Mouse (Mus musculus) adrenal gland, adult 2 months (tissue): Measurements from ENCODE around the gene 2210016L21Rik. TPM values are rescaled to one million over a fixed set of nuclear protein-coding genes. Genes with fewer than 3 reads are reported as not detected.
A peak's percentile ranks its signal among the peaks of the same experiment; 100 is the strongest.
"Not testable (repeated sequence)": the region's sequence is repeated elsewhere in the genome, so short reads cannot be mapped to it uniquely, and the experiment has no call there.

Experiments used
- DNase-seq: peaks from one replicate; pipeline ENCODE4 v3.0.0; 2021
- long read RNA-seq: library from polyadenylated mRNA; stranded (forward); transcript quantifications from one replicate; pipeline ENCODE4 v2.0.0, GENCODE M21; 2021
- polyA plus RNA-seq: library from polyadenylated mRNA; depleted of rRNA; stranded (reverse); fragments of >200 nt; gene quantifications from 2 replicates; pipeline ENCODE4 v1.2.3, GENCODE M21; 2012; rRNA removed
- total RNA-seq, 2 experiments: library from RNA; stranded (reverse); gene quantifications; 2 replicates each; pipeline ENCODE4 v1.2.3; 2021

The 2210016L21Rik gene
- total RNA-seq = 10 to 100 TPM; 36.2 to 55.3 TPM
- 24.5 and 28.1 TPM in 2 replicates for polyA plus RNA-seq
- long read RNA-seq, transcript 2210016L21Rik-201 (6 exons, 2,607 nt) = major isoform, 49 of 52 reads
- long read RNA-seq, partial matches to known transcripts = 1 of 52 reads
- long read RNA-seq, other reads (novel, unspliced or antisense) = 2 of 52 reads

- DNase-seq = peak; percentile 89
These were observed at the start of gene 2210016L21Rik for GRCm38 (mm10) chr5:114942074-114942765. Gene 2210016L21Rik (plus strand): TSS chr5:114942158.

GRCm38 (mm10) chr5:114895542-114895941, 46.4 kb upstream of the 2210016L21Rik start:
- DNase-seq = no peak

DNA sequence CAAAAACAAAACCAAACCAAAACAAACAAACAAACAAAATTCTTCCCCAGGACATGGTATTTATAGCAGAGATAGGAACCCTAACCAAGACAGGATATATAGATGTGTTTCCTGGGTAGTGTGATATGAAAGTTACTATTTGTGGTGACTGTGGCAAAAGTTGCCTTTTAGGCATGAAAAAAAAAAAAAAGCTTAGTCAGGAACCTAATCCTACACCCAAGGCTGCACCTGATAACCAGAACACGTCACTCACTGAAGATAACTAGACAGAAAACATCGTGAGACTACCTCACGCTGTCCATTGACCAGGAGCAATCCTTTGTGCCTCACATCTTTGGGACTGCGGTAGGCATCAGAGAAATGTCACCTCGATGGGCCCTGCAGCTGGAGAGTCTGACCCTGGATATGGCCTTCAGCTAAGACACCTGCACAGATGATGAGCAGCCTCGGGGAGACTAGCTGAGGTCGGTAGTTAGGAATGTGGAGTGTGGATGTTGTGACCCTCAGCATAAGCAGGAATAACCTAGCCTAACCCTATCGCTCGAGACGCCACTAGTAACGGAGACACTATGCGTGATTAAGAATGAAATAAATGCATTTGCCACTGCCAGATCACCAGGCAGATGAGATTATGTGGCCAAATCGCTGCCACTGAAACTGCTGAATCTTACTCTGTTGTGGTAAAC, 45.1 kb upstream of the 2210016L21Rik start, which contains the start of gene Oasl2:
Oasl2 (plus strand) TSS at position 249 of the 686 bp plus-strand sequence.
- no peak for DNase-seq

DNA sequence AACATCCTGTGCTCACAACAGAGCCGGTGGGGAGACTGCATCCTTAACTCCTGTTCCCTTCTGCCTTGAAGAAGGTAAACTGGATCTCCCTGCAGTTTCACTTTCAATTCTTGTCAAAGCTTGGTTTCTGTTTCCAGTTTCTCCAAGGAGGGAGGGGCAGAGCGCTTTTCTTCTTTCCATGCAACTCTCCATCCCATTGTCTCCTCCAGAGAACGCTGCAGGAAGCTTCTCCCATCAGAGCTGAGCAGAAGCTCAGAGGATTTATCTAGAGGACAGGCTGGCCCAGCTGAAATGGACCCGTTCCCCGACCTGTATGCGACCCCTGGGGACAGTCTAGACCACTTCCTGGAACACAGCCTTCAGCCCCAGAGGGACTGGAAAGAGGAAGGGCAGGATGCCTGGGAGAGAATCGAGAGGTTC, 44.6 kb upstream of the 2210016L21Rik start:
- DNase-seq = peak; percentile 46

GRCm38 (mm10) chr5:114898857-114899256, 43.1 kb upstream of the 2210016L21Rik start:
- no peak for DNase-seq

DNA sequence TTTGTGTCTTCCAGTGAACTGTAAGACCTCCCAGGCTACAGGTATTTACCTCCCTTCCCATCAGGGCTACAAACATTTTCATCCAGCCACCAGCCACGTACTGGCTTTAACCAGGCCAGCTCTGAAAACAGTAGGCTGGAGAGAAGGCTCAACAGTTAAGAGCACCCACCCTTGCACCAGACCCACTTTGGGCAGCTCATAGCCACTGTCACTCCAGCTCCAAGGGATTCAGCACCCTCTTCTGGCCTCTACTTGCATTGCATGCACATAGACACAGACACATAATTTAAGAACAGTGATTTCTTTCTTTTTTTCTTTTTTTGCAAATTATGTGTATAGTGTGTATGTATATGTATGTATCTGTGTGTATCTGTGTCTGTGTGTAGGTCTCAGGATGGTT, 39.5 kb upstream of the 2210016L21Rik start:
- peak; percentile 26 for DNase-seq

GRCm38 (mm10) chr5:114908598-114909305, 33.2 kb upstream of the 2210016L21Rik start:
- no peak for DNase-seq

DNA sequence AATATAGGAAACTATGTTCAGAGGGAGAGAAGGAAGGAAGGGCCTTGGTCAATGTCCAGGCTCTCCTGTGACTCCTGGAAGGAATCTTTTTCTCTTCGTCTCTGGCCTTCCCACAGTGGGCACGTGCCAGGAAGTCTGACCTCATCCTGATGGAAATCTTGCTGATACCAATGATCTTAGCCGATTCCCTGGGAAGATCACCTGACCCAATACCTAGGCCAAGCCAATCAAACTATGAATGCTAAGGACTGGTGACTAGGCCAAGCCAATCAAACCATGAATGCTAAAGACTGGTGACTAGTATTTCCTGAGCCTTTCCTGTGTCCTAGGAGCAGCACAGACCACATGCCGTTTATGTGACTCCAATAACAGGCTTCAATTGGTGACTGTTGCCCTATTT, 28.3 kb upstream of the 2210016L21Rik start:
- DNase-seq = no peak

DNA sequence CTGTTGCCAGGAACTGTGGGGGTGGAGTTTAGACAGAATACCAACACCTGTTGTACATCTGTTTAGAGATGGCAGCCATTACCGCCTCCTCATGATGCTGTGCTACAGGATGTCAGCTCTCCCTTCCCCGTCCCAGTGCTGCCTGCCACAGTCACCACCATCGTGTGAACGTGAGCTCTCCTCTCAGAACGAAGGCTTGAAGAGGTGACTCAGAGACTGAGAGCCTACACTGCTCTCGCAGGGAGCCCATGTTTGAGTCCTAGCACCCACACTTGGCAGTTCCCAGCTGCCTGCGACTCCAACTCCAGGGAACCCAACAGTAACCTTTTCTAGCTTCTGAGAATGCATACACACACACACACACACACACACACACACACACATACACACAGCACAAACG, 27.1 kb upstream of the 2210016L21Rik start:
- no peak for DNase-seq

- DNase-seq = peak; percentile 21
These were observed 26.1 kb upstream of the 2210016L21Rik start for GRCm38 (mm10) chr5:114915854-114916253.

GRCm38 (mm10) chr5:114916777-114917176, 25.2 kb upstream of the 2210016L21Rik start:
- no peak for DNase-seq

GRCm38 (mm10) chr5:114917357-114917756, 24.6 kb upstream of the 2210016L21Rik start:
- DNase-seq = not testable (repeated sequence)

GRCm38 (mm10) chr5:114921551-114922365, 20.2 kb upstream of the 2210016L21Rik start:
- peak; percentile 5 for DNase-seq

- no peak for DNase-seq
These were observed 19.6 kb upstream of the 2210016L21Rik start for GRCm38 (mm10) chr5:114922366-114922731.

- DNase-seq = peak; percentile 65
These were observed 18.9 kb upstream of the 2210016L21Rik start, which contains the start of gene Oasl1 for GRCm38 (mm10) chr5:114922998-114923473. Gene Oasl1 (plus strand): TSS chr5:114923240.

DNA sequence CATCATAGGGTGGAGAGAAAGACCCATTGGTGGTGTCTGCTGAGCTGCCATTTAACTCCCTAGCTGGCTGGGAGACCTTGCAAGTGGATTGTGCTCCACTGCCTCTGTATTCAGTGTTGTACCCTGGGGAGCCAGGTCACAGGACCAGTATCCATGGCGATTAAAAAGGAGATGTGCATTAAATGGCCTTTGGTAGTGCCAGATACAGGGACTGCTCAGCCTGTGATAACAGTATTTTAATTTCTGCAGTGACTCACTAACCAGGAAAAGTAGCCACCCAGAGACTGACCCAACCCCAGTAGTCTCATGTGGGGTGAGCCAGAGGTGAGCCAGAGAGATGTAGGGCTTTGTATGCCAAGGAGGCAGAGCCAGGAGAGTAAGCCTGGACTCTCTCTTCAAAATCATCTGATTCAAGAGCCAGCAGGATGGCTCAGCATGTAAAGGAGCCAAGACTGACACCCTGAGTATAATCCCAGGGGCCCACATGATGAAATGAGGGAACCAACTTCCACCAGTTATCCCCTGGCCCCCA, 15.7 kb upstream of the 2210016L21Rik start:
- DNase-seq = no peak

- DNase-seq = peak; percentile 27
These were observed 15.2 kb upstream of the 2210016L21Rik start for GRCm38 (mm10) chr5:114926753-114927152.

- no peak for DNase-seq
These were observed 10.3 kb upstream of the 2210016L21Rik start for GRCm38 (mm10) chr5:114931626-114932025.

DNA sequence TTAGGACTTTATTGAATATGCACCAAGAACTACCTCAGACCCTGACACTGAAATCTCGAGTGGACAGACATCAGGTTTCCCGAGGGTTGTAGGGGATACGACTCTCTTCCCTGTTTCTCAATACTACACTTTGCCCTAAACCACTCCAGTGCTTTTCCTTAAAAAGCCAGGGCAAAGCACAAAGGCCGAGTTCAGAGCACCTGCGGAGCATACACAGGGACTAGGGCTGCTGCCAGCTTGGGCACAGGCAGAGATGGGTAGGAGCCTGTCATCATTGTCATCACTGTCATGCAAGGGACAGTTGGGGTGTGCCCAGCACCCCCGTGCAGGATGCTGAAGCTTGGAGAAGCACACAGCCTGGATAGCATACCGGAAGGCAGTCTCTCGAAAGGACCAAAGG, 8.8 kb upstream of the 2210016L21Rik start:
- no peak for DNase-seq

GRCm38 (mm10) chr5:114935838-114936237, 6.1 kb upstream of the 2210016L21Rik start:
- DNase-seq = no peak

DNA sequence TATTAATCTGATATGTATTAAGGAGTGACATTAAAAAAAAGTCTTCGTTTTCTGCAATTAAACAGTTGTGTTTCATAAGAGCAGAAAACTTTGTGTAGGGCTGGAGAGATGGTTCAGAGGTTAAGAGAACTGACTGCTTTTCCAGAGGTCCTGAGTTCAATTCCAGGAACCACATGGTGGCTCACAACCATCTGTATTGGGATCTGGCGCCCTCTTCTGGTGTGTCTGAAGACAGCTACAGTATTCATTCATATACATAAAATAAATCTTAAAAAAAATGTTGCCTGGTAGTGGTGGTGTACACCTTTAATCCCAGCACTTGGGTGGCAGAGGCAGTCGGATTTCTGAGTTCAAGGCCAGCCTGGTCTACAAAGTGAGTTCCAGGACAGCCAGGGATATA, 820 bp upstream of the 2210016L21Rik start:
- DNase-seq = not testable (repeated sequence)
